Mouse (Mus musculus) liver, embryonic 11.5 days (tissue): ENCODE measurements around the gene Cbx3. TPM values are rescaled to one million over a fixed set of nuclear protein-coding genes. Genes with fewer than 3 reads are reported as not detected.

Source experiments
- ATAC-seq: fragments of 200-750 bp; cut with Nextera tagmentation; replicated peaks from 2 replicates; pipeline ENCODE4 v1.8.0; 2017; ENCODE audit warnings: moderate number of reproducible peaks, mild to moderate bottlenecking, moderate TSS enrichment, moderate library complexity; ENCODE audit not compliant: low FRiP score
- DNase-seq: peaks from one replicate; pipeline ENCODE4 v3.0.0-alpha.2; 2017; ENCODE audit warnings: low spot score
- H3K27ac ChIP-seq: fragments of 300-500 bp; sonication (generic); 2 replicates; pipeline ENCODE4 v1.5.1; 2014; ENCODE audit warnings: mild to moderate bottlenecking, low read depth, low read length, control low read depth
- H3K27me3 ChIP-seq: fragments of 300-500 bp; sonication (generic); replicated peaks from 2 replicates; pipeline ENCODE4 v1.6.1; 2014; ENCODE audit warnings: low read length, mixed read lengths; ENCODE audit not compliant: control insufficient read depth, insufficient read depth
- H3K36me3 ChIP-seq: fragments of 300-500 bp; sonication (generic); 2 replicates; pipeline ENCODE4 v1.6.1; 2014; ENCODE audit warnings: mild to moderate bottlenecking, low read length, moderate library complexity, mixed read lengths; ENCODE audit not compliant: control insufficient read depth, insufficient read depth
- H3K4me1 ChIP-seq: fragments of 300-500 bp; sonication (generic); replicated peaks from 2 replicates; pipeline ENCODE4 v1.6.1; 2014; ENCODE audit warnings: low read length, mixed read lengths; ENCODE audit not compliant: control insufficient read depth, insufficient read depth
- H3K4me2 ChIP-seq: fragments of 300-500 bp; sonication (generic); 2 replicates; pipeline ENCODE4 v1.6.1; 2014; ENCODE audit warnings: mild to moderate bottlenecking, control low read depth, moderate library complexity
- H3K4me3 ChIP-seq: fragments of 300-500 bp; sonication (generic); 2 replicates; pipeline ENCODE4 v1.5.1; 2014; ENCODE audit warnings: low read depth, low read length, control low read depth
- H3K9ac ChIP-seq: fragments of 300-500 bp; sonication (generic); 2 replicates; pipeline ENCODE4 v1.6.1; 2014; ENCODE audit warnings: low read depth, low read length, control low read depth
- H3K9me3 ChIP-seq: fragments of 300-500 bp; sonication (generic); 2 replicates; pipeline ENCODE4 v1.6.1; 2016; ENCODE audit warnings: low read length, inconsistent platforms, mixed read lengths; ENCODE audit not compliant: control insufficient read depth
- WGBS: fragments of 180-500 bp; shearing (Covaris S2); extraction: QIAGEN DNeasy Blood & Tissue Kit; methylation state at CpG from one replicate; pipeline ENCODE4 v1.1.7; 2014; 5-methylcytosine and 5-hydroxymethylcytosine counted together
- polyA plus RNA-seq: library from polyadenylated mRNA; unstranded; fragments of >200 nt; fragmentation: Nextera tagmentation; extraction: Ambion mirVana; gene quantifications from 2 replicates; pipeline ENCODE4 v1.2.1, GENCODE M21; 2014

Cbx3 gene
- polyA plus RNA-seq, 1 experiment from 2014 or later, result 477 TPM

GRCm38 (mm10) chr6:51497321-51498111 is 27.4 kb downstream of the Cbx3 start:
- Histone ChIP-seq H3K4me3 (no peak overlapping the region), H3K4me1 (no peaks in the 10 kb centered on the region), H3K9me3 (no peaks in the 10 kb centered on the region), H3K4me2 (no peak overlapping the region), H3K27me3 (no peaks in the 10 kb centered on the region), H3K27ac (no peak overlapping the region), H3K36me3 (no peaks in the 10 kb centered on the region), H3K9ac (no peak overlapping the region)
- 66% methylated on average over 8 of the region's 8 CpGs for WGBS
- DNase-seq (no peak), ATAC-seq (no peak)

GRCm38 (mm10) chr6:51505671-51506070 is 35.5 kb downstream of the Cbx3 start:
- no peak overlapping the region for H3K9ac ChIP-seq
- 58% methylated on average over 1 of the region's 1 CpGs for WGBS

GRCm38 (mm10) chr6:51507556-51507955 is 37.4 kb downstream of the Cbx3 start:
- Histone ChIP-seq H3K27ac (no peak overlapping the region), H3K4me2 (no peak overlapping the region), H3K9ac (no peak overlapping the region), H3K9me3 (no peaks in the 10 kb centered on the region), H3K27me3 (no peaks in the 10 kb centered on the region), H3K4me3 (no peak overlapping the region), H3K4me1 (peaks cover 2% of the 10 kb centered on the region; the same call in 1 of the 2 replicates), H3K36me3 (no peaks in the 10 kb centered on the region)
- 81% methylated on average over 2 of the region's 2 CpGs for WGBS
- DNase-seq (no peak), ATAC-seq (no peak)

More at GRCm38 (mm10) chr6:51505671-51506070, 35.5 kb downstream of the Cbx3 start:
- ATAC-seq (no peak), DNase-seq (no peak)
- no peaks in the 10 kb centered on the region for H3K36me3 ChIP-seq
- H3K9me3 ChIP-seq, result no peaks in the 10 kb centered on the region
- H3K4me2 ChIP-seq, result no peak overlapping the region
- H3K4me1 ChIP-seq, result peaks cover 2% of the 10 kb centered on the region; the same call in 1 of the 2 replicates
- H3K27me3 ChIP-seq, result no peaks in the 10 kb centered on the region
- H3K4me3 ChIP-seq, result no peak overlapping the region
- H3K27ac ChIP-seq, result no peak overlapping the region

GRCm38 (mm10) chr6:51508750-51509648 is 38.8 kb downstream of the Cbx3 start:
- Histone ChIP-seq H3K27ac (no peak overlapping the region), H3K27me3 (no peaks in the 10 kb centered on the region), H3K36me3 (no peaks in the 10 kb centered on the region), H3K4me2 (peak overlapping the region; percentile 46), H3K9ac (no peak overlapping the region), H3K4me1 (peaks cover 2% of the 10 kb centered on the region; the same call in 1 of the 2 replicates), H3K9me3 (no peaks in the 10 kb centered on the region), H3K4me3 (peak overlapping the region; percentile 16; the same call in 1 of the 2 replicates)
- peak; percentile 72 for DNase-seq
- ATAC-seq, result peak; percentile 53; the same call in 1 of the 2 replicates
- WGBS, result 21% methylated on average over 18 of the region's 18 CpGs

GRCm38 (mm10) chr6:51510094-51510493 is 39.9 kb downstream of the Cbx3 start:
- Histone ChIP-seq H3K9ac (no peak overlapping the region), H3K4me1 (peaks cover 2% of the 10 kb centered on the region; the same call in 1 of the 2 replicates), H3K4me2 (no peak overlapping the region), H3K36me3 (no peaks in the 10 kb centered on the region), H3K27ac (no peak overlapping the region), H3K27me3 (no peaks in the 10 kb centered on the region), H3K9me3 (no peaks in the 10 kb centered on the region), H3K4me3 (no peak overlapping the region)
- no peak for ATAC-seq
- 26% methylated on average over 5 of the region's 5 CpGs for WGBS
- DNase-seq, result no peak

- 71% methylated on average over 1 of the region's 1 CpGs for WGBS
- ATAC-seq, result no peak
- H3K9me3 ChIP-seq, result no peaks in the 10 kb centered on the region
Measured at GRCm38 (mm10) chr6:51510946-51511345, 40.8 kb downstream of the Cbx3 start.

GRCm38 (mm10) chr6:51513745-51514144 is 43.6 kb downstream of the Cbx3 start:
- ATAC-seq, result no peak
- WGBS, result 63% methylated on average over 3 of the region's 3 CpGs

More at GRCm38 (mm10) chr6:51510946-51511345, 40.8 kb downstream of the Cbx3 start:
- no peak overlapping the region for H3K4me3 ChIP-seq
- no peak for DNase-seq
- no peak overlapping the region for H3K4me2 ChIP-seq
- no peak overlapping the region for H3K27ac ChIP-seq
- no peaks in the 10 kb centered on the region for H3K36me3 ChIP-seq
- H3K27me3 ChIP-seq, result no peaks in the 10 kb centered on the region
- no peak overlapping the region for H3K9ac ChIP-seq
- H3K4me1 ChIP-seq, result peaks cover 2% of the 10 kb centered on the region; the same call in 1 of the 2 replicates

GRCm38 (mm10) chr6:51514860-51515259 is 44.7 kb downstream of the Cbx3 start:
- no peak for ATAC-seq
- no peaks in the 10 kb centered on the region for H3K9me3 ChIP-seq
- 86% methylated on average over 7 of the region's 7 CpGs for WGBS

More at GRCm38 (mm10) chr6:51513745-51514144, 43.6 kb downstream of the Cbx3 start:
- Histone ChIP-seq H3K9ac (no peak overlapping the region), H3K4me2 (no peak overlapping the region), H3K9me3 (no peaks in the 10 kb centered on the region), H3K4me3 (no peak overlapping the region), H3K36me3 (no peaks in the 10 kb centered on the region), H3K27ac (no peak overlapping the region), H3K4me1 (peaks cover 2% of the 10 kb centered on the region; the same call in 1 of the 2 replicates), H3K27me3 (no peaks in the 10 kb centered on the region)
- no peak for DNase-seq

More at GRCm38 (mm10) chr6:51514860-51515259, 44.7 kb downstream of the Cbx3 start:
- Histone ChIP-seq H3K27me3 (no peaks in the 10 kb centered on the region), H3K36me3 (no peaks in the 10 kb centered on the region), H3K4me1 (no peaks in the 10 kb centered on the region), H3K4me2 (no peak overlapping the region), H3K9ac (no peak overlapping the region), H3K27ac (no peak overlapping the region), H3K4me3 (no peak overlapping the region)
- no peak for DNase-seq
